Mouse (Mus musculus): ENCODE results near the gene Cbs. TPM values are rescaled to one million over a fixed set of nuclear protein-coding genes. Genes with fewer than 3 reads are reported as not detected.

The Cbs gene
- total and polyA plus RNA-seq, 3 experiments, result 1.2 to 1.9 (median 1.4) TPM

DNA sequence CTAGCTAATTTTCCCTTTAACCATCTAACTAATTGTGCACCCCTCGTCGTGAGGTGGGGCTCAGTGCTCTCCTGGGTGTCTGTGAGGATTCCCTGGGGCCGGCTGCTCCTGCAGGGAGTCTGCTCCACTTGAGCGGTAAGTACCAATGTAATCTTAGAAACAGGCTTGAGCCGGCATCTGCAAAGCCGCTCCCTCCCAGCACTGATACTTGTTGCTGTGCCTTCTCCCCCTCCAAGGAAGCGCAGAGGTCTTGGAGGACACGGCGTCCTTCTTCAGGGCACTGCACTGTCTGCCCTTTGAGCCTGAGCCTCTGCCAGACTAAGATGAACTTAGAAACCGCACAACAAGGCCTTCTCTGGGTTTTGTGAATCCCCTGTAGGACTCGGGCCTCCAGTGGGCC is 46.2 kb downstream of the Cbs start:
- H3K27ac ChIP-seq (ENCODE audit: insufficient read depth, low read depth), result no peak overlapping the region
- peaks cover 0 to 24% of the 10 kb centered on the region in 2 experiments; a peak in 2 of 4 replicates for H3K4me1 ChIP-seq (ENCODE audit: control insufficient read depth in 1 of 2, insufficient read depth in 2 of 2)
- H3K36me3 ChIP-seq (replicated peaks in 1 of 2; ENCODE audit: control insufficient read depth in 1 of 2, insufficient read depth in 1 of 2, low read length in 1 of 2), result peaks cover 29 to 72% of the 10 kb centered on the region in 2 experiments
- in situ Hi-C loops (cut with MboI; ENCODE audit: low pct_ligation_motif_present, low pct_unique_long_range_greater_than_20kb, low sequenced_read_pairs), result no loop called here
- H3K9me3 ChIP-seq (replicated peaks; ENCODE audit: low read length), result no peaks in the 10 kb centered on the region
- dilution Hi-C loops (cut with MboI; ENCODE audit: extremely low pct_ligation_motif_present, extremely low pct_unique_long_range_greater_than_20kb, low sequenced_read_pairs), result no loop called here
- DNase-seq (ENCODE audit: extremely low read depth), result no peak
- no peaks in the 10 kb centered on the region for H3K79me2 ChIP-seq (replicated peaks; ENCODE audit: control insufficient read depth, extremely low read depth, insufficient read depth, poor library complexity, severe bottlenecking)
- no peak overlapping the region for H3K4me2 ChIP-seq (ENCODE audit: insufficient read depth, low read depth, poor library complexity, severe bottlenecking)
- H3K27me3 ChIP-seq (replicated peaks), result no peaks in the 10 kb centered on the region
- no peak overlapping the region for H3K9ac ChIP-seq (ENCODE audit: insufficient read depth, low read depth)
- no peak for TF ChIP-seq PAX5 (IDR thresholded peaks at IDR 0.05; ENCODE audit: low read length)
- TF ChIP-seq USF2 (conservative IDR thresholded peaks at IDR 0.05; ENCODE audit: low read depth, low read length), result no peak
- no peak for TF ChIP-seq JUND (conservative IDR thresholded peaks at IDR 0.05; ENCODE audit: low read depth, low read length)
- TF ChIP-seq IRF4 (IDR thresholded peaks at IDR 0.05; ENCODE audit: low read depth, low read length), result no peak
- no peak for TF ChIP-seq JUN (IDR thresholded peaks at IDR 0.05; ENCODE audit: insufficient read depth, low read depth, low read length)
- TF ChIP-seq CHD1 (IDR thresholded peaks at IDR 0.05; ENCODE audit: low read depth, low read length), result no peak
- TF ChIP-seq ZKSCAN1 (IDR thresholded peaks at IDR 0.05; ENCODE audit: borderline replicate concordance, low read depth, low read length), result no peak
- no peak for TF ChIP-seq CTCF (conservative IDR thresholded peaks at IDR 0.05 in 1 of 2, IDR thresholded peaks at IDR 0.05 in 1 of 2; ENCODE audit: low read depth in 2 of 2, low read length in 2 of 2)
- TF ChIP-seq MAZ (IDR thresholded peaks at IDR 0.05; ENCODE audit: low read depth, low read length), result no peak
- TF ChIP-seq GABPA (IDR thresholded peaks at IDR 0.05; ENCODE audit: insufficient replicate concordance, low read depth, low read length), result no peak
- no peak for TF ChIP-seq TCF12 (IDR thresholded peaks at IDR 0.05; ENCODE audit: low read depth, low read length)
- TF ChIP-seq HCFC1 (IDR thresholded peaks at IDR 0.05; ENCODE audit: low read depth, low read length), result no peak
- TF ChIP-seq NELFE (IDR thresholded peaks at IDR 0.05; ENCODE audit: low read depth, low read length), result no peak
- TF ChIP-seq MYC (IDR thresholded peaks at IDR 0.05; ENCODE audit: low read depth, low read length), result no peak
- TF ChIP-seq ELF1 (IDR thresholded peaks at IDR 0.05; ENCODE audit: low read depth, low read length), result no peak
- no peak overlapping the region for H3K4me3 ChIP-seq (replicated peaks in 1 of 3; ENCODE audit: low read depth in 2 of 3, low read length in 2 of 3, poor library complexity in 1 of 3)

DNA sequence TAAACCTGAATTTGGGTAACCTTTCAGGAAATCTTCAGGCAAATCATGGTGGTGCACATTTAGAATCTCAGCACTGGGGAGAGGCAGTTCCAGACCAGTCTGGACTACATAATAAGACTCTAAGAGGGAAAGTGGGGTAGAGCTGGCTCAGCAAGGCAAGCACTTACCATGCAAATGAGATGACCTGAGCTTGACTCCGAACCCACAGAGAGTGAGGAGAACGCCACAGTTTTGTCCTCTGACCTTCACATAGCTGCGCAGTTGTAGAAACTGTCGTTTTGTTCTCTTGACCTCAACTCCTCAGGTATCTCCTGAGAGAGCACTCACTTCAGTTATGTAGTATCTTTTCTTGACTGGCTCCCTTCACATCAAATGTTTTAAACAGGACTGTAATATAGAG is 48.3 kb downstream of the Cbs start:
- H3K4me2 ChIP-seq (ENCODE audit: insufficient read depth, low read depth, poor library complexity, severe bottlenecking), result no peak overlapping the region
- no peaks in the 10 kb centered on the region for H3K27me3 ChIP-seq (replicated peaks)
- dilution Hi-C loops (cut with MboI; ENCODE audit: extremely low pct_ligation_motif_present, extremely low pct_unique_long_range_greater_than_20kb, low sequenced_read_pairs) (no loop called here), in situ Hi-C loops (cut with MboI; ENCODE audit: low pct_ligation_motif_present, low pct_unique_long_range_greater_than_20kb, low sequenced_read_pairs) (no loop called here)
- H3K9me3 ChIP-seq (replicated peaks; ENCODE audit: low read length), result no peaks in the 10 kb centered on the region
- H3K79me2 ChIP-seq (replicated peaks; ENCODE audit: control insufficient read depth, extremely low read depth, insufficient read depth, poor library complexity, severe bottlenecking), result no peaks in the 10 kb centered on the region
- peaks cover 0 to 15% of the 10 kb centered on the region in 2 experiments; a peak in 2 of 4 replicates for H3K4me1 ChIP-seq (ENCODE audit: control insufficient read depth in 1 of 2, insufficient read depth in 2 of 2)
- H3K27ac ChIP-seq (ENCODE audit: insufficient read depth, low read depth), result no peak overlapping the region
- DNase-seq (ENCODE audit: extremely low read depth), result no peak
- peaks cover 18 to 72% of the 10 kb centered on the region in 2 experiments for H3K36me3 ChIP-seq (replicated peaks in 1 of 2; ENCODE audit: control insufficient read depth in 1 of 2, insufficient read depth in 1 of 2, low read length in 1 of 2)
- no peak for TF ChIP-seq MEF2A (IDR thresholded peaks at IDR 0.05; ENCODE audit: borderline replicate concordance, low read depth, low read length)
- TF ChIP-seq BHLHE40 (IDR thresholded peaks at IDR 0.05; ENCODE audit: low read depth, low read length), result no peak
- no peak for TF ChIP-seq MYC (IDR thresholded peaks at IDR 0.05; ENCODE audit: low read depth, low read length)
- TF ChIP-seq GABPA (IDR thresholded peaks at IDR 0.05; ENCODE audit: insufficient replicate concordance, low read depth, low read length), result no peak
- no peak for TF ChIP-seq ZKSCAN1 (IDR thresholded peaks at IDR 0.05; ENCODE audit: borderline replicate concordance, low read depth, low read length)
- TF ChIP-seq MAX (IDR thresholded peaks at IDR 0.05; ENCODE audit: low read length), result no peak
- TF ChIP-seq NELFE (IDR thresholded peaks at IDR 0.05; ENCODE audit: low read depth, low read length), result no peak
- no peak for TF ChIP-seq MAZ (IDR thresholded peaks at IDR 0.05; ENCODE audit: low read depth, low read length)
- H3K4me3 ChIP-seq (replicated peaks in 1 of 3; ENCODE audit: low read depth in 2 of 3, low read length in 2 of 3, poor library complexity in 1 of 3), result no peak overlapping the region
- H3K9ac ChIP-seq (ENCODE audit: insufficient read depth, low read depth), result no peak overlapping the region

Data from CH12.LX (cell line).